Mouse (Mus musculus): ENCODE data around the gene Gm11232.

The Gm11232 gene

GRCm38 (mm10) chr4:71757865-71758264, at the start of gene Gm11232:
Gene Gm11232 (minus strand): TSS chr4:71757965.
- CTCF ChIA-PET, result no interaction called here

- CTCF ChIA-PET, result no interaction called here
Observed at GRCm38 (mm10) chr4:71805977-71806534, 48.3 kb upstream of the Gm11232 start.

DNA sequence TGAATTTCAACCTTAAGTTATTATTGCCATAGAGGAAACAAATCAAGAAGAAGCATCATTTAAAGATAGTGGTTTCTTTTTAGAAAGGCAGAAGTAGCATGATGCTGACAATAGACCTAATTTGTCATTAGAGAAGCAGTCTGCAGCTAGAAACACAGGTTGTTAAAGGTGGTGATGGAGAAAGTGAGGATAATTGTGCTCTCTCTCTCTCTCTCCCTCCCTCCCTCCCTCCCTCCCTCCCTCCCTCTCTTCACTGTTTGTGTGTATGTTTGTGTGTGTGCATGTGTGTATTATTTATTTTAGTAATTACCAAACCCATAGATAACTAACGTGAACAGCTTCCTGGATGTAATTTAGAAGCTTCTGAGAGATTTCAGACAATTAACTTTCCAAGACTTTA, 7.8 kb upstream of the Gm11232 start:
- CTCF ChIA-PET, result no interaction called here

DNA sequence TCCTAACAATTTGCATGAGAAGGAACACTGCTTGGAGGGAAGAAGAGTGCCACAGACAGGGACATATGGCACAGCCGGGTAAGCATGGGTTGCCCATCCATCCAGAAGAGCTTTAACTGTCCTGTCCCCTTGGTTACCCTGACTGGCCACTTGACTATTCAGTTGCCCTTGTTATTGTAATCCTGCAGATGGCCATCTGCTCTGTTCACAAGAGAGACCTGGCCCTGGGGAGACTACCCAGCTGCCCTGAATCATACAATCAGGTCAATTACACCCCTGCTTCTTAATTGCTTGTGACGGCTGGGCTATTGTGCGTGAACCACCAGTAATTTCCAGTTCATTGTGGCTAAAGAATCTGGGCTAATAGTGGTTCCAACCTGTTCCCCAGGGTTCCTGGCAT, 7.3 kb upstream of the Gm11232 start:
- CTCF ChIA-PET, result no interaction called here

GRCm38 (mm10) chr4:71756441-71757221, 1.1 kb downstream of the Gm11232 start:
- CTCF ChIA-PET, result no interaction called here

DNA sequence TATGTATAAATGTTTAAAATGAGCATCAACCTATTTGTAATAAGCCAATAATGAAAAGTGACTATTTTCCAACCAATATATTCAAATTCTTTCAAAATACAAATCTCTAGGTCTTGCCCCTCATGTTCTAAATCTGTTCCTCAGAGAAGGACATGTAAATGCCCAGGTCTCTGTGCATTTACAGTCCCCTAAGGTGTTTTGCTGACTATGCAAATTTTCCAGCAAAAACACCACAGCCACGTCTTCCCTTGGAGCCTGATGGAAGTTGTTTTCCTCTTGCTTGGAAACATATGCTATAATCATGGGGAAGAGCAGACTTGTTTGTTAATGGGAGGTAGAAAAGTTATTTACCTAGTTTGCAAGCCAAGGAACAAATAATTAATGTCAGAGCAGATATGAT, 12.0 kb downstream of the Gm11232 start:
- CTCF ChIA-PET, result no interaction called here

GRCm38 (mm10) chr4:71736529-71736928, 21.2 kb downstream of the Gm11232 start:
- CTCF ChIA-PET, result no interaction called here

DNA sequence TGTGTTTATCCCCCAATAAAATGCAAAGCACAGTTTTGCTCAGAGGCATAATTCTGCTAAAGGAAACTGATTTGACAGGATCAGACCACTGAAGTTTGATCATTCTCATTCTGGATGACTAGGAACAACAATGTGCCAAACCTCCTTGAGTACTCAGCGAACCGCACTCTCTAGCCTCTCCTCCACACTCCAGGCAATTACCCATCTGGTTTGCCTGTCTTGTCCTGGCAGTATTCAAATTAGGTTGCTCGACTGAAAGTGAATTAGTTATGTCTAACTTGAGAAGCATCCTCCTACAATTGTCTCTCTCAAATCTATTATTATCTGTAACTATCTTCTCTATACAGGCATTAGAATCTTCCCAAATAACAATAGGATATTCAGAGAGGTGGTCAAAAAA, 22.5 kb downstream of the Gm11232 start:
- CTCF ChIA-PET, result no interaction called here

DNA sequence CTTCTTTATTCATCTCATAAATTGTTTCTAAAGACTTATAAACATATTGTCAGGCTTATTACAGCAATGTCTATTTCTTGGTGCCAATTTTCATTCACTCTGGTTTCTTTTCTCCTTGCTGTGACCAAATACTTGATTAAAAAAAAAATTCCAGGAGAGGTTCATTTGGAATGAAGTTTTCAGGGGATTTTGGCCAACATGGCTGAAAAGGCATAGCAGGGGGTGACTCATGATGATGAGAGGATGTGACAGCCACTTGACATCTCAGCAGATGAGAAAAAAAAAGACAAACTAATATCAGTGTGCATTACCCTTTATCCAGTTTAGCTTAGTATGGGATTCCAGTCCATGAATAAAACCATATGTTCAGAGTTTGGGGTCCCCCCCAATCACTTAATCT, 28.4 kb downstream of the Gm11232 start:
- CTCF ChIA-PET, result no interaction called here

DNA sequence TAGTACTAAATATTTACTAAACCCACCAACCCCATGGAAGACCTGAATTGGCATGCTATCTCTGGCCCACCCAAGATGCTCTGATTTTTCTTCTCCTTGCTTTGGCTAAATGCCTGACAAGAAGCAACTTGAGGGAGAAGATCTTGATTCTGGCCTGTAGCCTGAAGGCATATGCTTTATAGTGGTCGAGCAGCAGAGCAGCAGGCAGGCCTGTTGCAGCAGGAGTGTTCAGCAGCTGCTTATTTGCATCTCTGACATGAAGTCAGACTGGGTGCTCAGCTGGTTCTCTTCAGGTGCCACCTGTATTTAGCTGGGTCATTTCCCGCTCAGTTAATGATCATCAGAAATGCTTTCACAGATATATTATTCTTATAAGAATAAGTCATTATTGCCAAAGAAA, 30.2 kb downstream of the Gm11232 start:
- CTCF ChIA-PET, result no interaction called here

- CTCF ChIA-PET, result no interaction called here
Observed at GRCm38 (mm10) chr4:71727056-71727455, 30.7 kb downstream of the Gm11232 start.

DNA sequence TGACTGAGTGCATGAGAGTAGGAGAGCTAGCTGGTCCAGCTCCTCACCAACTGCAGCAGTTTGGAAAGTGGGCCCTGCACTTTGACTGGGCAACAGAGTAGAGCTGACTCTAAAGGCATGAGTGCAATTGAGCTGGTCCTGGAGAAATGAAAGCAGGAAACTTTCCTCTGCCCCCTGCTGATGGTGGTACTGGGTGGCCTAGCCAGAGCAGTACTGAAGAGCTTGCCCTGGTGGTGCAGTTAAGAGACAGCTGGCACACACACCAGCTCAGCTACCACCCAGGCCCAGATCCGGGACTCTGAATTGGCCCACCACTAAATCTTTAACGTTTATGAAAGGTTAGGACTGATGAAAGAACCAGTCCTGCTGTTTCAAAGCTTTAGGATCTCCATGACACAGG, 31.9 kb downstream of the Gm11232 start:
- CTCF ChIA-PET, result no interaction called here

All from spleen, embryonic (tissue).